19 mouse cellular contexts compared by ENCODE assay signal in the genomic region with DNA sequence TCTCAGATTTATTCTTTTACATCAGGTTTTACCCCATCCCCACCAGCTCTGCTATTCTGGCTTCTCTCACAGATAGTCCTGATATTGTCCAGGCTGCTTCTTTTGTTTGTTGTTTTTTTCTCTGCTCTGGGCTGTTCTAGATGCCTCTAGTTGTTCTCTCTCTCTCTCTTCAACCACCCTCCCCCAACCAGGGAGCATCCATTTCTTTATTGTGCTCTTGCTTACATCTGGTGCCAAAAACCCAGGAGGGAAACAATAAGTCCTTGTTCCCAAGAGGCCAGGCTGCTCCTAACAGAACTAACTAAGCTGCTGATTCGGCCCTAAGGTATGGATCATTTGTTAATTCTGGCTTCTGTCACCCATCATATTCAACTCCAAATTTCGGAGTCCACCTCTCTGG. TPM values are rescaled to one million over a fixed set of nuclear protein-coding genes. Genes with fewer than 3 reads are reported as not detected.
DNase-seq lines count a peak whose midpoint lies in the region; TF ChIP-seq lines count a peak whose summit lies in the region.
"Had no signal": no experiment of that assay in that cellular context is flagged by ENCODE, and none has a peak within 500 bp of the region (broad histone marks: within the 10 kb centered on the region; RNA-seq: fewer than 3 reads in every experiment).

No protein-coding gene starts in this region.

- H3K4me3 ChIP-seq in layer of hippocampus, adult 2 months = no peak overlapping the region
- H3K4me3 ChIP-seq: embryonic facial prominence, embryonic 13.5 days; forebrain, embryonic 12.5 days; heart, embryonic 10.5 days; hindbrain, embryonic 13.5 days had no signal

- no peak for TF ChIP-seq CTCF in layer of hippocampus, adult 2 months (conservative IDR thresholded peaks at IDR 0.05)

- intact Hi-C loops in heart, postnatal 10 days (cut with DNase I) = no loop called here

- peak; percentile 12 for DNase-seq in cerebellum, adult 9-10 months
- DNase-seq in cerebellum, postnatal 4 days (ENCODE audit: low spot score in 2 of 2) = no peak
- DNase-seq in layer of hippocampus, adult 2 months (ENCODE audit: low spot score in 2 of 2) = no peak
- DNase-seq in layer of hippocampus, adult 9-10 months (ENCODE audit: low spot score) = no peak
- peak; percentile 25 for DNase-seq in retina, postnatal 1 day
- DNase-seq in retina, embryonic 14.5 days (ENCODE audit: low spot score) = no peak
- no peak for DNase-seq in gastrocnemius, adult 8-10 months (ENCODE audit: low spot score in 2 of 2)
- no peak for DNase-seq in heart, postnatal 10 days
- DNase-seq: adrenal gland, postnatal 14 days; cerebellum, postnatal 10 days; gastrocnemius, postnatal 10 days; heart, adult 18-20 months; heart, postnatal 14 days had no signal

- H3K27ac ChIP-seq in layer of hippocampus, adult 2 months = peak overlapping the region; percentile 68
- H3K27ac ChIP-seq: embryonic facial prominence, embryonic 13.5 days; forebrain, embryonic 12.5 days; heart, embryonic 10.5 days; hindbrain, embryonic 13.5 days; hindbrain, postnatal 0 days had no signal

RNA-seq across cellular contexts. Expression of gene Stxbp6, which starts 19.2 kb away (rescaled TPM):
- total RNA-seq in layer of hippocampus, adult 2 months (2021) = 100 to 1,000 TPM in 1 of 2 experiments, 10 to 100 TPM in 1; 83.6 to 100 TPM
- 1 to 10 TPM; 2.4 to 6.1 (median 2.9) TPM for total RNA-seq in gastrocnemius, adult 8-10 months (2022)
- total RNA-seq in heart, postnatal 10 days (2021) = 10 to 100 TPM in 1 of 2 experiments, 1 to 10 TPM in 1; 9.6 to 12.9 TPM
- total RNA-seq: MEL had no signal

Comparison
In these comparisons a context has a peak if more than half of its experiments do, and no peak if none do; other contexts are left out.
1. DNase-seq: peak in cerebellum, adult 9-10 months (single experiment) and retina, postnatal 1 day (single experiment); none in cerebellum, postnatal 4 days (0 of 2), layer of hippocampus, adult 2 months (0 of 2), layer of hippocampus, adult 9-10 months (single experiment), retina, embryonic 14.5 days (single experiment), gastrocnemius, adult 8-10 months (0 of 2) and heart, postnatal 10 days (0 of 2).
2. RNA of gene Stxbp6, which starts 19.2 kb away (total RNA-seq): 83.6 to 100 TPM in layer of hippocampus, adult 2 months; 9.6 to 12.9 TPM in heart, postnatal 10 days and 2.4 to 6.1 TPM in gastrocnemius, adult 8-10 months; every median in the first group is over 4 times any median in the second.